Mouse (Mus musculus): ENCODE measurements around the gene Gm37240.

GRCm38 (mm10) chr3:84776084-84776483 is 1111.2 kb downstream of the Gm37240 start:
- TF ChIP-seq CTCF (IDR thresholded peaks at IDR 0.05; ENCODE audit: low read depth) (no peak), EP300 (optimal IDR thresholded peaks at IDR 0.05) (no peak)
